Mouse (Mus musculus) neural tube, embryonic 14.5 days (tissue): ENCODE data around the gene Prkar2b. TPM values are rescaled to one million over a fixed set of nuclear protein-coding genes. Genes with fewer than 3 reads are reported as not detected.
A peak's percentile ranks its signal among the peaks of the same experiment; 100 is the strongest.

Experiments
- ATAC-seq: fragments of 200-750 bp; cut with Nextera tagmentation; 2 replicates; pipeline ENCODE4 v1.8.0; 2017; ENCODE audit warnings: low read depth, mild to moderate bottlenecking, moderate TSS enrichment, moderate library complexity
- H3K27ac ChIP-seq: fragments of 300-500 bp; sonication (generic); 2 replicates; pipeline ENCODE4 v1.5.1; 2014; ENCODE audit warnings: low read depth, mild to moderate bottlenecking, control low read depth, low read length, moderate library complexity, mixed read lengths
- H3K27me3 ChIP-seq: fragments of 300-500 bp; sonication (generic); 2 replicates; pipeline ENCODE4 v1.6.1; 2014; ENCODE audit warnings: low read length; ENCODE audit not compliant: control insufficient read depth, insufficient read depth
- H3K36me3 ChIP-seq: fragments of 300-500 bp; sonication (generic); 2 replicates; pipeline ENCODE4 v1.6.1; 2014; ENCODE audit warnings: low read length, mixed read lengths; ENCODE audit not compliant: control insufficient read depth, insufficient read depth
- H3K4me1 ChIP-seq: fragments of 300-500 bp; sonication (generic); 2 replicates; pipeline ENCODE4 v1.6.1; 2014; ENCODE audit warnings: low read length; ENCODE audit not compliant: control insufficient read depth, insufficient read depth
- H3K4me2 ChIP-seq: fragments of 300-500 bp; sonication (generic); 2 replicates; pipeline ENCODE4 v1.6.1; 2014; ENCODE audit warnings: mild to moderate bottlenecking, low read depth, low read length, control low read depth
- H3K4me3 ChIP-seq: fragments of 300-500 bp; sonication (generic); 2 replicates; pipeline ENCODE4 v1.5.1; 2014; ENCODE audit warnings: low read depth, low read length, control low read depth, mixed read lengths
- H3K9ac ChIP-seq: fragments of 300-500 bp; sonication (generic); replicated peaks from 2 replicates; pipeline ENCODE4 v1.6.1; 2014; ENCODE audit warnings: low read depth, mild to moderate bottlenecking, control low read depth, low read length, mixed read lengths
- H3K9me3 ChIP-seq: fragments of 300-500 bp; sonication (generic); 2 replicates; pipeline ENCODE4 v1.6.1; 2016; ENCODE audit warnings: low read length; ENCODE audit not compliant: control insufficient read depth
- WGBS: fragments of 180-500 bp; shearing (Covaris S2); extraction: QIAGEN DNeasy Blood & Tissue Kit; methylation state at CpG from one replicate; pipeline ENCODE4 v1.1.7; 2014; 5-methylcytosine and 5-hydroxymethylcytosine counted together
- polyA plus RNA-seq: library from polyadenylated mRNA; unstranded; fragments of >200 nt; fragmentation: Nextera tagmentation; extraction: Ambion mirVana; gene quantifications from 2 replicates; pipeline ENCODE4 v1.2.1, GENCODE M21; 2014

The Prkar2b gene
- polyA plus RNA-seq, 1 experiment from 2014 or later = 157 TPM

DNA sequence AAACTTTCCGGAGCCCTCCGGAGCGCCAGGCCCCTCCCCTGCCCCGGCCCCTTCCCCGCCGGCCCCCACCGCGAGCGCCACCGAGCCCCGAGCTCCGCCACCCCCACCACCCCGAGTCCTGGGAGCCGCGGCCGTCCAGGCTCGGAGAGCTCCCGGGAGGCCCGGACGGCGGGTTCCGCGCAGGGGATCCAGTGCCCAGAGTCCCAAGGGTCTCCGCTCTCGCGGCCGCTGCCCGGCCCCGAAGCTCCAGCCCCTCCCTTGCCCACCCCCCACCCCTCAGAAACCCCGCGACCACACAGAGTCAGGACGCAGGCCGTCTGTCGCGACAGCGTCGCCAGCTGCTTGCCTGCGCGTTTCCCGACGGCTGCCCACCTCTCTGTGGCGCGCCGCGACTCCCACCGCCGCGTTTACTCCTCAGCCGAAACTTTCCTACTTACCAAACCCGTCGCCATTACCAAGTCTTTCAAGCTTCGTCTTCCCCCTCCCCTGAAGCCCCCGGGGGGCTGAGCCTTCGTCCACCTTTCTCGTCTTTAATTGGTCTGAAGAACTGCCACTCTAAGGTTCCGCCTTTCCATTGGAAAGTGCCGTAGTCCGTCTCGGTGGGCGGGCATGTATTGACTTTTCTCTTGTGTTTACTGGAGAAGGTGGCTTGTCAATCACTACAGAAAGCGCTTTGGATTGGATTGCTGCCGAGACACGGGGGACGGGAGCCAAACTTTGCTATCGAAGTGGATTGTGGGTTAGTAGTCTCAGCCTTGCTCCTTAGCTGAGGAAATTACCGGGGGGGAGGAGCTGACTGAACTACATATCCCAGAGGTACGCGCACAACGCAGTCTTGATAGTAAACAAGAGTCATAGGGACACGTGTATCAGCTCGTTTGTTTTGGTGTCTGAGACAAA, 111.1 kb downstream of the Prkar2b start, which contains the start of gene Hbp1:
Gene Hbp1, minus strand, starts transcription at position 777 of the 900 bp plus-strand sequence.
- peak; percentile 97 for ATAC-seq
- H3K4me2 ChIP-seq = peak within 1 kb of the TSS; percentile 54
- H3K36me3 ChIP-seq = no peaks in the 10 kb centered on the region
- peak within 1 kb of the TSS; percentile 89 for H3K4me3 ChIP-seq
- peak within 1 kb of the TSS; percentile 97 for H3K27ac ChIP-seq
- no peaks in the 10 kb centered on the region for H3K4me1 ChIP-seq
- WGBS = under 1% methylated on average over 60 of the region's 71 CpGs
- H3K9me3 ChIP-seq = no peaks in the 10 kb centered on the region
- peak within 1 kb of the TSS; percentile 89 for H3K9ac ChIP-seq
- H3K27me3 ChIP-seq = no peaks in the 10 kb centered on the region

DNA sequence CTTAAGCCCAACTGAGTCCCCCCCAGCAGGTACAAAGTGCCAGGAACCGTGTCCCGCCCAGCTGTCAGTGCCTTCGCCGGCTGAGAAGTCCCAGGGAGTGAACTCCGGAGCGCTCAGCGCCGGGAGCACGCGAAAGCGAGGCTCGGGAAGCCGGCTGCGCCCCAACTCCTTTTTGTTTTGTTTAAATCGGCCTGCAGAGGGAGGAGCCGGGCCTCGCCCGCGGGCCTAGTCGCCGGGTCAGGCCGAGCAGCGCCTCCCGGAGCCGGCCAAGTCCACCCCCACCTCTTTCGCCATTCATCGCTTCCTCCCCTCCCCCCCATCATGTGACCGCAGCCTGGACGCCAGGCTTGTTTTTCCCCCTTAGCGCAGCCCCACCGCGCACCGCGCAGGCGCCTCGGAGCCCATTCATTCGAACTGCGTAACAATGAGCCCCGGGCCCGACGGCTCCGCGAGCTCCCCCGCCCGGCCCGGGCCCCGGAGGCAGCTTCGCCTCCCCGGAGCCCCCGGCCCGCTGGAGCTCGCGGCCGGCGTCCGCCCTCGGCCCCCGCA, 111.8 kb downstream of the Prkar2b start:
- 0% methylated on average over 49 of the region's 58 CpGs for WGBS
- peak overlapping the region; percentile 48 for H3K4me2 ChIP-seq
- H3K4me3 ChIP-seq = peak overlapping the region; percentile 89
- no peaks in the 10 kb centered on the region for H3K27me3 ChIP-seq
- H3K9me3 ChIP-seq = no peaks in the 10 kb centered on the region
- H3K9ac ChIP-seq = peak overlapping the region; percentile 89
- ATAC-seq = peak; percentile 83
- H3K27ac ChIP-seq = peak overlapping the region; percentile 97
- no peaks in the 10 kb centered on the region for H3K4me1 ChIP-seq
- no peaks in the 10 kb centered on the region for H3K36me3 ChIP-seq

DNA sequence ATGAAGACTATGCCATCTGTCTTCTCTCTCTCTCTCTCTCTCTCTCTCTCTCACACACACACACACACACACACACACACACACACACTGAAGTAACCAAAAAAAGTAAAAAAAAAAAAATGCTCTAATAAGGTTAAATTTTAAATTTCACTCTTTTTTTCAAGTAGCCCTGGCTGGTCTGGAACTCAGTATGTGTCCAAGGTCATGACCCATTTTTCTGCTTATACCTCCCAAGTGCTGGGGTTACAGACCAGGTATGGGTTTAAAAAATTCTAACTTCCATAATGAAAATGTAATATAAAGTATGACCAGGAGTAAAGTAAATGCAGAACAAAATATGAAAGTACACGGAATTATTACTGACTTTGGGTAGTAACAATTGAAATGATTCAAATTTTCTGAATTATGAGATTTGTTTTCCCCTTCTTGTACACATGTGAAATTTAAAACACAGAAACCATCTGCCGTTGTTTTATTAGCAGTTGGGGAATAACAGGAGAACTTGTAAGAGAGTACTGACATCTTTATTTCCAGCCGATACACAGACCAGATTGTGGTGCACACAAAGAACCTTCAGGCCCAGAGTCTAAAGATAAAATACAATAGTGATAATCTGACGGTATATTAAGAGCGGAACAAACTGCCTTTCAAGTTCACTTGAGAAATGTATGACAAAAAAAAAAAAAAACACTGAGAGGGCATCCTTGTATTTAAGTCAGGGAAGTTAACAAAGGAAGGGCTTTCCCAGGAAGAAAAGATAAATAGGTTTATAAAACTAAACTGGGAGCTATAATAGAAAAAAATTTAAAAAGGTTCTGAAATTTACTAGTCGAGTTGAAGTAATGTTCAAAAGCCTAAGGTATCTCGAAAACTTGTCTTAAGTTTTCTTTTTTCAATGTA, 112.7 kb downstream of the Prkar2b start:
- peak overlapping the region; percentile 97; the same call in 1 of the 2 replicates for H3K27ac ChIP-seq
- no peaks in the 10 kb centered on the region for H3K4me1 ChIP-seq
- ATAC-seq = no peak
- H3K4me3 ChIP-seq = peak overlapping the region; percentile 89
- peak overlapping the region; percentile 89; the same call in 1 of the 2 replicates for H3K9ac ChIP-seq
- H3K9me3 ChIP-seq = no peaks in the 10 kb centered on the region
- 14% methylated on average over 7 of the region's 7 CpGs for WGBS
- no peaks in the 10 kb centered on the region for H3K36me3 ChIP-seq
- peak overlapping the region; percentile 48 for H3K4me2 ChIP-seq
- H3K27me3 ChIP-seq = no peaks in the 10 kb centered on the region

DNA sequence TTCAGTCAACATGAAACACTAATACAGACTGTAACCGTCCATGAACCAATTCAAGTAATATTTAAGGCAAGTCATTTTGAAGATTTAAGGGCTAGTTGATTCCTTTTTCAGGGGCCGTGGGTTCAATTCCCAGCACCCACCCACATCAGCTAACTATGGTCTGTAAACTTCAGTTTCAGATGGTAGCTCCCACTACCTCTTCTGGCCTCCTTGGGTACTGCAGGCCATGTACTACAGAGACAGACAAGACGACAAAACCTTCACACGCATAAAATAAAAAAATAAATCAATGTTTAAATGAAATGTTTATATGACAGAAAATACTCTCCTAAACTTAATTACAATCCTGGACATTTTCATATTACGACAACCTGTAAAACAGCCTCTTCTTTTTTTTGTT, 113.6 kb downstream of the Prkar2b start:
- no peak for ATAC-seq
- 91% methylated on average over 5 of the region's 5 CpGs for WGBS
- Histone ChIP-seq H3K4me1 (no peaks in the 10 kb centered on the region), H3K9me3 (no peaks in the 10 kb centered on the region), H3K4me2 (no peak overlapping the region), H3K36me3 (no peaks in the 10 kb centered on the region), H3K4me3 (no peak overlapping the region), H3K27me3 (no peaks in the 10 kb centered on the region), H3K27ac (no peak overlapping the region), H3K9ac (no peak overlapping the region)

DNA sequence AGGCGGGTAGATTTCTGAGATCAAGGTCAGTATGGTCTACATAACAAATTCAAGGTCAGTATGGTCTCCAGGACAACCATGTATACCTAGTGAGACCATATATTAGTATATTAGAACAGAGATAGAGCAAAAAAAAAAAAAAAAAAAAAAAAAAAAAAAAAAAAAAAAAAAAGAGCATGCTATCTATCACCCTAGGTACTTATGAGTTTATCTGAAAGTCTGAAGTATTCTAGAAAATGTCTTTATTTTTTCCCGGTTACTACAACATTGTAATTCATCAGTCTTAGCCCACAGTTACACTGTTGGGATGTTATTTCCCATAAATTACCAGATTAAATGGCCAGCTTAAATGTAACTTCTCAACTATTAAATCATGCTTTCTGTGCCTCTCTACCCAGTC, 116.7 kb downstream of the Prkar2b start:
- Histone ChIP-seq H3K4me2 (no peak overlapping the region), H3K9me3 (no peaks in the 10 kb centered on the region), H3K27ac (no peak overlapping the region), H3K27me3 (no peaks in the 10 kb centered on the region), H3K4me3 (no peak overlapping the region), H3K4me1 (no peaks in the 10 kb centered on the region), H3K36me3 (peaks cover 4% of the 10 kb centered on the region), H3K9ac (no peak overlapping the region)
- WGBS = 95% methylated on average over 2 of the region's 2 CpGs
- ATAC-seq = no peak

DNA sequence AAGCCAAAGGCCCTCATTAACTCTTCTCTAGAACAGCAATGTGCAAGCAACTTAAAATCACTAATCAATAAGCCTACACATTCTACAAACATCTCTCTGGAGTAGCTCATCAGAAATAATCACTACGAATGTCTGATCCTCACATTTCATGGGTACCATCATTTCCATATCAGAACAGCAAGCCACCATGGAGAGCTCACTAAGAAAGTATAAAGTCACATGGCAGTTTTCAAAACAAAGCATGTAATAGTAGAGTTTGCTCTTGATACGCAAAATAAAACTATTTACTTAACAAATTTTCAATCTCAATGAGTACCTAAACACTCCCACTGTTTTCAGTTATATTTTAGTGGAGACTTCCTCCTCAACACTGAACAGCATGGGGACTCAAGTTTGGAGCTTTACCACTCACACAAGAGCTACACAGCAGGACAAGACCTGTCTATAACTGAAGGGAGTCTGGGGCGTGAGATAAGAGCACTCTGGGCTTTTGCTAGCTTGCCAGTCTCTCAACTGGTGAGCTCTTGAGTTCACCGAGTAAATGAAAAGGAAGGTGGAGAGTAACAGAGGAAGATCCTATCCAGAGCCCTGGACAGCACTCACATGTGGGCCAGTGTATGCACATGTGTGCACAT, 118.0 kb downstream of the Prkar2b start:
- Histone ChIP-seq H3K9me3 (no peaks in the 10 kb centered on the region), H3K4me3 (no peak overlapping the region), H3K27ac (no peak overlapping the region), H3K36me3 (peaks cover 10% of the 10 kb centered on the region), H3K27me3 (no peaks in the 10 kb centered on the region), H3K9ac (no peak overlapping the region), H3K4me1 (no peaks in the 10 kb centered on the region), H3K4me2 (no peak overlapping the region)
- 94% methylated on average over 4 of the region's 4 CpGs for WGBS
- no peak for ATAC-seq

DNA sequence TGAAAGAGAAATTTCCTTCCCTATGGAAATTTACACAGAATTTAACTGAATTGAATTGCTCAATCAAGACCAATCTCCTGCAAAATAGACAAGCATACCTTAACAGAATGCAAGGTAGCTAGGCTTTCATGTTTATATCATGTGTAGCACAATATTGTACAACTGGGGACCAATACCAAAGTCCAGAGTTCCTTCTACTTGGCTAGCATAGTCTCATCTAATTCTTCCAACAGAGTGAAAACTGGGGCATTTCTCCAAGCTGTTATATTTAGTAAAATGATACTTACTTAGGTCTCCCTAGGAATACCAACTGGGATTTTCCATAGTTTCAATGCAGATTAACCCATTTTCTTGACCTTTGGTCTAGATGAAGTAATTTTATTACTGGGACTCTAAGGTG, 122.1 kb downstream of the Prkar2b start:
- Histone ChIP-seq H3K4me3 (no peak overlapping the region), H3K27ac (no peak overlapping the region), H3K9ac (no peak overlapping the region), H3K9me3 (no peaks in the 10 kb centered on the region), H3K4me2 (no peak overlapping the region), H3K27me3 (no peaks in the 10 kb centered on the region), H3K36me3 (peaks cover 25% of the 10 kb centered on the region), H3K4me1 (no peaks in the 10 kb centered on the region)
- ATAC-seq = no peak

DNA sequence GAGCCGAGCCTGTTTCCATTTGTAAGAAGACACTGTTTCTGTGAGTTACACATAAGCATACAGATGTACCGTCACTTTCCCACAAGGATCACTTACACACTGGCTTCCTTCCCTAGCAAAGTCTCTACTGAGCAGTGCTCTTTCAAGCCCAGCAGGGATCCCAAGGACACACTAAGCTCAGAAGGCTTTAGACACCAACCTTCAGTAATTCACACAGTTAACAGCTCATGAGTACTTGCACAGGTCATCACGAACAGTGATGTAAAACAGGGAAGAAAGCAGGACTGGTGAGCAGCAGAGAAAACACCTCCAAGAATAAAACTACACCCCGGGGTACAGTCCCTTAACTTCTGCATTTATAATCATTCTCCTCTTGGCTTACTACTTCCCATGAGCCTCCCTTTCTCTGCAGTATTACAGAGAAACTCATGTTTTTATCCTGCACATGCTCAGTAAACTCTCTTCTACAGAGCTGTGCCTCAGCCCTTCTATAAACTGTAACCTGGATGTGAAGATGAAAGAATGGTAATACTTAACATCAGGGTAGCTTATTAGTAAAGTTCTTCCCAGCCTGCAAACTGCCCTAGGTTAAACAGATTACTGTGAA, 122.6 kb downstream of the Prkar2b start:
- Histone ChIP-seq H3K27me3 (no peaks in the 10 kb centered on the region), H3K27ac (no peak overlapping the region), H3K4me1 (no peaks in the 10 kb centered on the region), H3K4me3 (no peak overlapping the region), H3K36me3 (peaks cover 25% of the 10 kb centered on the region), H3K4me2 (no peak overlapping the region), H3K9me3 (no peaks in the 10 kb centered on the region), H3K9ac (no peak overlapping the region)
- ATAC-seq = no peak
- WGBS = 88% methylated on average over 4 of the region's 4 CpGs
